Mouse (Mus musculus): ENCODE results near the gene Twnk. TPM values are rescaled to one million over a fixed set of nuclear protein-coding genes. Genes with fewer than 3 reads are reported as not detected.

Twnk gene
- polyA plus RNA-seq, 1 experiment from 2014 or later: 19.8 TPM

GRCm38 (mm10) chr19:45005957-45006712 lies 672 bp downstream of the Twnk start, which contains the start of gene Mrpl43:
Gene Mrpl43, minus strand, starts transcription at chr19:45006442.
- ATAC-seq (ENCODE audit: insufficient number of reproducible peaks, low FRiP score, low TSS enrichment, low read depth): peak; percentile 86
- no peaks in the 10 kb centered on the region for H3K9me3 ChIP-seq
- WGBS: under 1% methylated on average over 82 of the region's 82 CpGs
- peak within 1 kb of the TSS; percentile 86 for H3K27ac ChIP-seq
- H3K4me2 ChIP-seq: peak within 1 kb of the TSS; percentile 82
- no peaks in the 10 kb centered on the region for H3K27me3 ChIP-seq
- peaks cover 53% of the 10 kb centered on the region for H3K36me3 ChIP-seq
- peaks cover 28% of the 10 kb centered on the region for H3K4me1 ChIP-seq
- peak within 1 kb of the TSS; percentile 72 for H3K9ac ChIP-seq
- H3K4me3 ChIP-seq: peak within 1 kb of the TSS; percentile 96

GRCm38 (mm10) chr19:45007021-45007420 lies 1.6 kb downstream of the Twnk start:
- peak overlapping the region; percentile 82 for H3K4me2 ChIP-seq
- peak overlapping the region; percentile 86 for H3K27ac ChIP-seq
- peaks cover 28% of the 10 kb centered on the region for H3K4me1 ChIP-seq
- peak overlapping the region; percentile 96 for H3K4me3 ChIP-seq
- H3K36me3 ChIP-seq: peaks cover 54% of the 10 kb centered on the region
- WGBS: 34% methylated on average over 17 of the region's 17 CpGs
- no peaks in the 10 kb centered on the region for H3K9me3 ChIP-seq
- peak overlapping the region; percentile 72 for H3K9ac ChIP-seq
- no peaks in the 10 kb centered on the region for H3K27me3 ChIP-seq
- no peak for ATAC-seq (ENCODE audit: insufficient number of reproducible peaks, low FRiP score, low TSS enrichment, low read depth)

GRCm38 (mm10) chr19:45007425-45008191 lies 2.1 kb downstream of the Twnk start:
- 0 out of 2 replicates have a peak overlapping the region, but pooled peaks have one; percentile 86 for H3K27ac ChIP-seq
- no peaks in the 10 kb centered on the region for H3K9me3 ChIP-seq
- H3K9ac ChIP-seq: no peak overlapping the region
- WGBS: 90% methylated on average over 20 of the region's 20 CpGs
- H3K4me1 ChIP-seq: peaks cover 32% of the 10 kb centered on the region
- ATAC-seq (ENCODE audit: insufficient number of reproducible peaks, low FRiP score, low TSS enrichment, low read depth): no peak
- H3K27me3 ChIP-seq: no peaks in the 10 kb centered on the region
- H3K4me3 ChIP-seq: peak overlapping the region; percentile 96
- peaks cover 53% of the 10 kb centered on the region for H3K36me3 ChIP-seq
- peak overlapping the region; percentile 82 for H3K4me2 ChIP-seq

GRCm38 (mm10) chr19:45010646-45011045 lies 5.2 kb downstream of the Twnk start:
- H3K4me3 ChIP-seq: no peak overlapping the region
- no peaks in the 10 kb centered on the region for H3K27me3 ChIP-seq
- H3K36me3 ChIP-seq: peaks cover 37% of the 10 kb centered on the region
- peaks cover 54% of the 10 kb centered on the region for H3K4me1 ChIP-seq
- ATAC-seq (ENCODE audit: insufficient number of reproducible peaks, low FRiP score, low TSS enrichment, low read depth): no peak
- no peaks in the 10 kb centered on the region for H3K9me3 ChIP-seq
- no peak overlapping the region for H3K4me2 ChIP-seq
- 88% methylated on average over 4 of the region's 4 CpGs for WGBS
- H3K9ac ChIP-seq: no peak overlapping the region
- no peak overlapping the region for H3K27ac ChIP-seq

GRCm38 (mm10) chr19:45012219-45012618 lies 6.8 kb downstream of the Twnk start:
- no peak for ATAC-seq (ENCODE audit: insufficient number of reproducible peaks, low FRiP score, low TSS enrichment, low read depth)
- no peak overlapping the region for H3K4me2 ChIP-seq
- no peaks in the 10 kb centered on the region for H3K27me3 ChIP-seq
- no peak overlapping the region for H3K9ac ChIP-seq
- peaks cover 59% of the 10 kb centered on the region for H3K4me1 ChIP-seq
- no peak overlapping the region for H3K4me3 ChIP-seq
- H3K27ac ChIP-seq: no peak overlapping the region
- H3K36me3 ChIP-seq: peaks cover 37% of the 10 kb centered on the region
- H3K9me3 ChIP-seq: no peaks in the 10 kb centered on the region
- WGBS: 73% methylated on average over 8 of the region's 8 CpGs

- Histone ChIP-seq H3K4me2 (no peak overlapping the region), H3K4me1 (peaks cover 58% of the 10 kb centered on the region)
- WGBS: 23% methylated on average over 6 of the region's 6 CpGs
These were observed 7.2 kb downstream of the Twnk start for GRCm38 (mm10) chr19:45012636-45013035.

GRCm38 (mm10) chr19:45013581-45014225 lies 8.2 kb downstream of the Twnk start:
- Histone ChIP-seq H3K4me3 (no peak overlapping the region), H3K9ac (no peak overlapping the region)

More at GRCm38 (mm10) chr19:45012636-45013035, 7.2 kb downstream of the Twnk start:
- no peak overlapping the region for H3K9ac ChIP-seq
- peaks cover 37% of the 10 kb centered on the region for H3K36me3 ChIP-seq
- no peaks in the 10 kb centered on the region for H3K9me3 ChIP-seq
- no peak overlapping the region for H3K4me3 ChIP-seq
- H3K27me3 ChIP-seq: no peaks in the 10 kb centered on the region
- ATAC-seq (ENCODE audit: insufficient number of reproducible peaks, low FRiP score, low TSS enrichment, low read depth): no peak
- H3K27ac ChIP-seq: peak overlapping the region; percentile 99; the same call in 1 of the 2 replicates

GRCm38 (mm10) chr19:45014335-45014971 lies 9.0 kb downstream of the Twnk start, which contains the start of gene Lzts2:
Gene Lzts2, plus strand, starts transcription at chr19:45014414.
- no peaks in the 10 kb centered on the region for H3K27me3 ChIP-seq
- ATAC-seq (ENCODE audit: insufficient number of reproducible peaks, low FRiP score, low TSS enrichment, low read depth): no peak
- WGBS: 4% methylated on average over 10 of the region's 10 CpGs
- peak within 1 kb of the TSS; percentile 90 for H3K4me2 ChIP-seq
- H3K27ac ChIP-seq: peak within 1 kb of the TSS; percentile 99
- peak within 1 kb of the TSS; percentile 67 for H3K4me3 ChIP-seq
- peaks cover 30% of the 10 kb centered on the region for H3K36me3 ChIP-seq
- peaks cover 56% of the 10 kb centered on the region for H3K4me1 ChIP-seq
- H3K9me3 ChIP-seq: no peaks in the 10 kb centered on the region
- peak within 1 kb of the TSS; percentile 45 for H3K9ac ChIP-seq

More at GRCm38 (mm10) chr19:45013581-45014225, 8.2 kb downstream of the Twnk start:
- no peaks in the 10 kb centered on the region for H3K27me3 ChIP-seq
- H3K36me3 ChIP-seq: peaks cover 30% of the 10 kb centered on the region
- no peaks in the 10 kb centered on the region for H3K9me3 ChIP-seq
- H3K4me2 ChIP-seq: peak overlapping the region; percentile 90; the same call in 1 of the 2 replicates
- peaks cover 50% of the 10 kb centered on the region for H3K4me1 ChIP-seq
- ATAC-seq (ENCODE audit: insufficient number of reproducible peaks, low FRiP score, low TSS enrichment, low read depth): no peak
- 34% methylated on average over 6 of the region's 6 CpGs for WGBS
- peak overlapping the region; percentile 99 for H3K27ac ChIP-seq

- H3K9ac ChIP-seq: peak overlapping the region; percentile 45
- peak overlapping the region; percentile 90 for H3K4me2 ChIP-seq
- no peak for ATAC-seq (ENCODE audit: insufficient number of reproducible peaks, low FRiP score, low TSS enrichment, low read depth)
- WGBS: under 1% methylated on average over 25 of the region's 25 CpGs
- peak overlapping the region; percentile 67 for H3K4me3 ChIP-seq
- H3K36me3 ChIP-seq: peaks cover 26% of the 10 kb centered on the region
- peaks cover 61% of the 10 kb centered on the region for H3K4me1 ChIP-seq
- peak overlapping the region; percentile 99 for H3K27ac ChIP-seq
- H3K27me3 ChIP-seq: no peaks in the 10 kb centered on the region
- no peaks in the 10 kb centered on the region for H3K9me3 ChIP-seq
These were observed 9.5 kb downstream of the Twnk start for GRCm38 (mm10) chr19:45014981-45015402.

GRCm38 (mm10) chr19:45015518-45016281 lies 10.2 kb downstream of the Twnk start:
- Histone ChIP-seq H3K36me3 (peaks cover 19% of the 10 kb centered on the region), H3K9me3 (no peaks in the 10 kb centered on the region), H3K9ac (peak overlapping the region; percentile 45), H3K4me3 (peak overlapping the region; percentile 67), H3K4me1 (peaks cover 68% of the 10 kb centered on the region), H3K27me3 (no peaks in the 10 kb centered on the region), H3K27ac (peak overlapping the region; percentile 99), H3K4me2 (peak overlapping the region; percentile 90)
- 0% methylated on average over 34 of the region's 34 CpGs for WGBS
- ATAC-seq (ENCODE audit: insufficient number of reproducible peaks, low FRiP score, low TSS enrichment, low read depth): peak; percentile 27; the same call in 1 of the 2 replicates

Data from limb, embryonic 15.5 days (tissue).